31 mouse cellular contexts compared by ENCODE assay signal in the genomic region with DNA sequence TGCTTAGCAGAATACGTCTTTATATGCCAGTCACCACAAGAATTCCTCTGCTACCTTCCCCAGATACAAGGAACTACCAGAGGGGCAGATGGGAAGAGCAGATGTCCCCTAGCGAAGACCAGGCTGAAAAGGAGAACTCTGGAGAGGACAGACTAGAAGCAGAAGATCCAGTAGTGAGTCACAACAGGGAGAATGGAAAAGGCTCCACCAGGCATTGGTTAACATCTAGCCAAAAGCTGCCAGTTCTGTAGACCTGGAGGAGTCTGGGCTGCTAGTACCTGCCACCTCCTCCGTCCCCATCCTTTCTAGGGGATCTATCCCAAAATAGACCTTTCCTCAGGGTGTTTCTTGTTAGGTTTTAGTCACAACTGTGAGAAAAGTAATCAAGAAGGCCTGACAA. TPM values are rescaled to one million over a fixed set of nuclear protein-coding genes. Genes with fewer than 3 reads are reported as not detected.
DNase-seq lines count a peak whose midpoint lies in the region; ATAC-seq and TF ChIP-seq lines count a peak whose summit lies in the region.
"Had no signal": no experiment of that assay in that cellular context is flagged by ENCODE, and none has a peak within 500 bp of the region (broad histone marks: within the 10 kb centered on the region; RNA-seq: fewer than 3 reads in every experiment).

No protein-coding gene starts in this region.

- no peak for ATAC-seq in forebrain, postnatal 0 days
- ATAC-seq: CD4-positive, CD25-positive, alpha-beta regulatory T cell, adult 4 months; forebrain, embryonic 15.5 days; hindbrain, embryonic 16.5 days had no signal

- no peak overlapping the region for H3K4me2 ChIP-seq in forebrain, postnatal 0 days (ENCODE audit: low read depth)
- H3K4me2 ChIP-seq: embryonic facial prominence, embryonic 13.5 days; forebrain, embryonic 12.5 days; forebrain, embryonic 15.5 days; heart, embryonic 12.5 days; heart, embryonic 15.5 days; hindbrain, embryonic 13.5 days had no signal

- DNase-seq in layer of hippocampus, adult 9-11 months: peak; percentile 24
- DNase-seq in layer of hippocampus, postnatal 10 days (ENCODE audit: low spot score in 2 of 2): no peak
- peak; percentile 31 for DNase-seq in right cerebral cortex, postnatal 25 days
- DNase-seq in right cerebral cortex, postnatal 14 days: no peak
- DNase-seq in telencephalon, adult 2 months (ENCODE audit: low read depth, low spot score): peak; percentile 67
- no peak for DNase-seq in forebrain, postnatal 0 days
- DNase-seq: adrenal gland, adult 2 months; adrenal gland, postnatal 14 days; cerebellum, adult 11-12 months; cerebellum, adult 8-10 months; cerebellum, postnatal 10 days; cerebellum, postnatal 36 days; embryo, embryonic 11 days; gastrocnemius, adult 2 months; gastrocnemius, postnatal 14 days; heart, adult 18-20 months; heart, postnatal 10 days; heart, postnatal 36 days had no signal

- TF ChIP-seq CTCF in forebrain, postnatal 0 days (IDR thresholded peaks at IDR 0.05; ENCODE audit: low read depth): no peak

- no peak overlapping the region for H3K27ac ChIP-seq in forebrain, postnatal 0 days (ENCODE audit: low read depth, low read length)
- H3K27ac ChIP-seq: embryonic facial prominence, embryonic 10.5 days; embryonic facial prominence, embryonic 13.5 days; forebrain, embryonic 12.5 days; forebrain, embryonic 15.5 days; gastrocnemius, adult 2 months; heart, embryonic 15.5 days; hindbrain, embryonic 10.5 days; hindbrain, embryonic 13.5 days had no signal

- no peak overlapping the region for H3K4me3 ChIP-seq in forebrain, postnatal 0 days (ENCODE audit: low read depth, low read length)
- H3K4me3 ChIP-seq: embryonic facial prominence, embryonic 10.5 days; embryonic facial prominence, embryonic 13.5 days; erythroblast, embryonic 14.5 days; forebrain, embryonic 12.5 days; forebrain, embryonic 15.5 days; gastrocnemius, adult 2 months; heart, embryonic 12.5 days; heart, embryonic 15.5 days; hindbrain, embryonic 10.5 days; hindbrain, embryonic 13.5 days had no signal

- H3K4me1 ChIP-seq in forebrain, postnatal 0 days (ENCODE audit: insufficient read depth): no peaks in the 10 kb centered on the region

- H3K9ac ChIP-seq in forebrain, postnatal 0 days: no peak overlapping the region
- H3K9ac ChIP-seq: embryonic facial prominence, embryonic 13.5 days; forebrain, embryonic 12.5 days; forebrain, embryonic 15.5 days; heart, embryonic 12.5 days; heart, embryonic 15.5 days; hindbrain, embryonic 13.5 days had no signal

- no peaks in the 10 kb centered on the region for H3K36me3 ChIP-seq in forebrain, postnatal 0 days (ENCODE audit: insufficient read depth)
- H3K36me3 ChIP-seq: embryonic facial prominence, embryonic 10.5 days; embryonic facial prominence, embryonic 13.5 days; forebrain, embryonic 12.5 days; forebrain, embryonic 15.5 days; heart, embryonic 12.5 days; heart, embryonic 15.5 days; hindbrain, embryonic 10.5 days; hindbrain, embryonic 13.5 days had no signal

- 82% methylated on average over 3 of the region's 3 CpGs for WGBS in forebrain, postnatal 0 days

- no peaks in the 10 kb centered on the region for H3K9me3 ChIP-seq in forebrain, postnatal 0 days (ENCODE audit: low read length)
- H3K9me3 ChIP-seq: embryonic facial prominence, embryonic 10.5 days; embryonic facial prominence, embryonic 13.5 days; forebrain, embryonic 12.5 days; forebrain, embryonic 15.5 days; heart, embryonic 12.5 days; heart, embryonic 15.5 days; hindbrain, embryonic 10.5 days; hindbrain, embryonic 13.5 days had no signal

- no peaks in the 10 kb centered on the region for H3K27me3 ChIP-seq in forebrain, postnatal 0 days (ENCODE audit: insufficient read depth, low read length)

RNA-seq across cellular contexts. Expression of a gene that starts 4.8 kb away (rescaled TPM):
- 10 to 100 TPM; 70.7 to 72.0 TPM for total RNA-seq in layer of hippocampus, postnatal 10 days (2021)
- 175 and 182 TPM in 2 replicates for total RNA-seq in forebrain, postnatal 0 days (2014; rRNA removed)
- 103 and 113 TPM in 2 replicates for polyA plus RNA-seq in forebrain, postnatal 0 days (2015; fragmentation: Nextera tagmentation; extraction: Ambion mirVana)

RNA-seq across cellular contexts. Expression of a gene that starts 39.9 kb away (rescaled TPM):
- total RNA-seq in layer of hippocampus, postnatal 10 days (2021): under 1 TPM in 1 of 2 experiments, not detected in 1; 0.09 TPM
- 0.48 and 0.92 TPM in 2 replicates for total RNA-seq in forebrain, postnatal 0 days (2014; rRNA removed)
- 0.10 and 0.16 TPM in 2 replicates for polyA plus RNA-seq in forebrain, postnatal 0 days (2015; fragmentation: Nextera tagmentation; extraction: Ambion mirVana)
- total RNA-seq: gastrocnemius, adult 2 months; gastrocnemius, postnatal 14 days; MEL had no signal
- polyA plus RNA-seq: C2C12; erythroblast, embryonic 14.5 days had no signal

Comparison
In these comparisons a context has a peak if more than half of its experiments do, and no peak if none do; other contexts are left out.
1. DNase-seq: peak in layer of hippocampus, adult 9-11 months (single experiment), right cerebral cortex, postnatal 25 days (single experiment) and telencephalon, adult 2 months (single experiment); none in layer of hippocampus, postnatal 10 days (0 of 2), right cerebral cortex, postnatal 14 days (single experiment) and forebrain, postnatal 0 days (single experiment).